11 mouse cellular contexts compared by ENCODE assay signal in genomic region chr9:101875306-101875705, GRCm38 (mm10).
"Had no signal": no experiment of that assay in that cellular context is flagged by ENCODE, and none has a peak within 500 bp of the region (broad histone marks: within the 10 kb centered on the region; RNA-seq: fewer than 3 reads in every experiment).

No protein-coding gene starts in this region.

- DNase-seq: retina, postnatal 1 day; right cerebral cortex, adult 18-20 months; right cerebral cortex, postnatal 14 days; right cerebral cortex, postnatal 25 days; right cerebral cortex, postnatal 4 days; spleen, adult 18-20 months; thymus, adult 2 months; thymus, postnatal 14 days; thymus, postnatal 25 days; thymus, postnatal 36 days; thymus, postnatal 4 days had no signal
